Mouse (Mus musculus) thymus, postnatal 36 days (tissue): ENCODE data around the gene Apc2.

Experiments used
- DNase-seq, 2 experiments: peaks; one replicate each; pipeline ENCODE4 v3.0.0; 2022; ENCODE audit warnings: mixed read lengths in 2 of 2

Apc2 gene

DNA sequence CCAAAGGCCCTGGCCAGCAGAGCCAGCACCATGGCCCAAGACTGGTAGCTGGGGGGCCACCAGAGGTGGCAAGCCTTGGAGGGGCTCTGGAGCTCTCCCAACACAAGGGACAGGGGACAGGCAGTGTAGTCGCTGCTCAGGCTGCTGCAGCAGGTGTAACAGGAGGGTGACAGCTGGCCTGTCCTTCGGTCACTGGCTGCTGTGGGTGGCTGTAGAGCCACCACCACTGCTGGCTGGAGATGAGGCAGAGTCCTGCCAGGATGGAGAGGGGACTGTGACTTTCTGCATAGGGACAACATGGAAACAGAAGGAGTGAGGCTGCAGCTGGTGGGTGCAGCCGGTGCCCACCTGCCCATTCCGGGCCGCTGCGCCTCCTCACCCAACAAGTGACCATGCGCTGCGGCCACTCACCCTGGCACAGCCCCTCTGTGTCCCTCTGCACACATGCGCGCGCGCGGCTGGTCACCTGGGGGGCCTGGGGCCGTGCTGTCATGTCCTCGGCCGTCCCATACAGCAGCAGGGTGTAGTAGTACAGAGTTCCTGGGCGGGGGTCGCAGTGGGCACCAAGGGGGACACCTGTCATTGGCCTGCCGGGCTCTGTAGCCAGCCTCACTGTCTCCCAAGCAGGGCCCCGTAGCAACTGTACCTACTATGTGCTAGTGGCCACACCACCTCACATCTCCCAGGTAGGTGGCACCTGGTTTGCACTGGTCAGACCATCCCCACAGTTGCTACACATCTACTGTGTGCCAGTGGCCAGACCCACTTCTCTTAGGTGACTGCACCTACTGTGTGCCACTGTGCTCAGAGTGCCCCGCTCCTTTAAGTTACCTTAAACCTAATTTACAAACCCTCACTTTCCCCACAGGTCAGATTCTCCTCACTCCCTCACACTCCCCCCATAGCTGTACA, 26.1 kb downstream of the Apc2 start:
- DNase-seq: peak in 1 of 2 experiments; percentile 23

DNA sequence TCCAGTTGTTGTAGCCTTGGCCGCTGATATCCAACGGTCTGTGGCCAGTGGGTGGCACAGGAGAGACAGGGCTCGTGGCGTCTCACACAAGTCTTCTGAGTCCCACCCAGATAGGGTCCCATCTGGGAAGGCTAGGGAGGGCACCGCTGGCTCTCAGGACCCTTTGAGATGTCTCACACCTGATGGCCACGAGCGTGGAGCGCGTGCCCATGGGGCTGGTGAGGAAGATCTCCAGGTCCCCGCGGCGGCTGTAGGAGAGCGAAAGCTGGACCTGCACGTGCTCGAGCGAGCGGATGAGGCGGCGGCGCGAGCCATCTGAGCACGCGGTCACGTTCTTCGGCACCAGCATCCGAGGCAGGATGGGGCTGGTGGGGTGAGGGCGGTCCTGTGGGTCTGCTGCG, 27.0 kb downstream of the Apc2 start:
- peak in 1 of 2 experiments; percentile 47 for DNase-seq

DNA sequence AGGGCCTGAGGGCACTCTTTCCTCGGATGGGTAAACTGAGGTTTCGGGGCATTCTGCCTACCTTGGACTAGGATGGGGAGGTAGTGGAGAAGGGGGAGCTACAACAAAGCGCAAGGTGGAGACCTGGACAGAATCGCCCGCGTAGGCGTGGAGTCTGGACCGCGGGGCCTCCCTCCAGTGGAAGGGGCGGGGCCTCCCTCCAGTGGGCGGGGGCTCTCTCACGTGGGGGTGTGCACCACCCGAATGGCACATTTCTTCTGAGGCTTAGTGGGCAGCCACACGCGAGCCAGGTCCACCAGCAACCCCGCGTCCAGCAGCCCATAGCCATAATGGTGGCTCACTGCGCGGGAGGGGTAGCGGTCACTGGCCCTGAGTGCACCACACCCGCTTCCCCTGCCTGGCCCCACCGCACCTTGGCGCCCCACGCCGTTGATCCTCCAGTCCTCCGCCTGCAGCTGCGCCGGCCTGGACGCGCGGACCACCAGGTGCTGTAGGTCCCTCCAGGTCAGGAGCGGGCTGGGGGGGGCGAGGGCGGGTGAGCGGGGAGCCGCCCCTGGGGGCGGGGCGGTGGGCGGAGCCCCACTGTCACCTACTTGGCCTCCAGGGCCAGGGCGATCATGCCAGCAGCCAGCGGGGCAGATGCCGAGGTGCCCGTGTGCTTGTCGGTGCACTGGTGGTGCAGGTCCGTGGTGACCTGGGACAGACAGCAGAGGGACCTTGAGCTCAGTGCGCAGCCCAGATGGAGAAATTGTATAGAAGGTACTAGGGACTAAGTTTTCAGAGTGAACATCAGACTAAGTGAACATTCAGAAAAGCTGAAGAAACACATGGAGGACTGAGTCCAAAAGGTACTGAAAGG, 27.7 kb downstream of the Apc2 start:
- DNase-seq: peak; percentile 58 to 68

DNA sequence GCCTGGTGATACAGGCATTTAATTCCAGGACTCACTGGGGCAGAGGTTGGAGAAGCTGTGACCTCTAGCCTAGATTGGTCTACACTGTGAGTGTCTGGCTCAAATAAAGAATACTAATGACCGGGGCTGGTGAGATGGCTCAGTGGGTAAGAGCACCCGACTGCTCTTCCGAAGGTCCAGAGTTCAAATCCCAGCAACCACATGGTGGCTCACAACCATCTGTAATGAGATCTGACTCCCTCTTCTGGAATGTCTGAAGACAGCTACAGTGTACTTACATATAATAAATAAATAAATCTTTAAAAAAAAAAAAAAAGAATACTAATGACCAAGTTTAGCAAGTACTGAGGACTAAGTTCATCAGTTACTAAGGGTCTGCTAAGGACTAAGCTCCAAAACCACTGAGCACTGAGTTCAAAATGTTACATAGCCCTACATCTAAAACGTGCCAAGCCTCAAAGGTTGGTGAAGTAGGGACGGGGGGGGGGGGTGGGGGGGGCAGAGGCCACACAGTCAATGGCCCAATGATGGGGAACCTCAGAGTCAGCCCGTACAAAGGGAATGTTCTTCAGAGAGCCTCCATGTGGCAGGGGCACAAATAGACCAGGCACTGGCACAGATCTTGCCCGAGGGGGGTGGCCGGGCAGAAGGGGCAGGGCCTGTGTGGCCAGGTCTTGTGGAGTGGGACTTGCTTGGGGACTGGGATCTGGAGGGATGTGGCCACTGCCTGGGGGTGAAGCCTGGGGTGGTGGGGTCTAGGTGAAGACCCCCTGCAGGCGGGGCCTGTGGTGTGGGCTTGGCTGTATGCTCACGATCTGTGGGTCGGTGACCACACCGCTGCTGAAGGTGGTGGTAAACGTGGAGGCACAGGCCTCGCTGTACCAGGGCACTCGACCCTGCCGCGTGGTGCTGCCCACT, 28.6 kb downstream of the Apc2 start:
- no peak for DNase-seq

DNA sequence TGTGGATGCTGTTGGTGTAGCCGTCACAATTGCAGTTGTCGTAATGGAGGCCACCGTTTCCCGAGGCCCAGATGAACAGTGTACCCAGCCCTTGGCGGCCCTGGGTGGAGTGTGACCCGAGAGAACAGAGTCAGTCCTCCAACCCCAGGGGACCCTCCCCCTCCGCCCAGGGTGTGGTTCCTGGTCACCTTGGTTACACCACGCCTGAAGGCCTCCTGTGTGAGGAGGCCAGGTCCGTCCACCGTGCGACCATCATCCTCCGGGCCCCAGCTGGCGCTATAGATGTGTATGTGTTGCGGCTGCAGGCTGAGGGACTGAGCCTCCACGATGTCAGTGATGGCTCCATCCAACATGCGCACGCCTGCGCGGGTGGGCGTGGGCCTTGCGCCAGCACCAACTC, 29.3 kb downstream of the Apc2 start:
- peak in 1 of 2 experiments; percentile 19 for DNase-seq

DNA sequence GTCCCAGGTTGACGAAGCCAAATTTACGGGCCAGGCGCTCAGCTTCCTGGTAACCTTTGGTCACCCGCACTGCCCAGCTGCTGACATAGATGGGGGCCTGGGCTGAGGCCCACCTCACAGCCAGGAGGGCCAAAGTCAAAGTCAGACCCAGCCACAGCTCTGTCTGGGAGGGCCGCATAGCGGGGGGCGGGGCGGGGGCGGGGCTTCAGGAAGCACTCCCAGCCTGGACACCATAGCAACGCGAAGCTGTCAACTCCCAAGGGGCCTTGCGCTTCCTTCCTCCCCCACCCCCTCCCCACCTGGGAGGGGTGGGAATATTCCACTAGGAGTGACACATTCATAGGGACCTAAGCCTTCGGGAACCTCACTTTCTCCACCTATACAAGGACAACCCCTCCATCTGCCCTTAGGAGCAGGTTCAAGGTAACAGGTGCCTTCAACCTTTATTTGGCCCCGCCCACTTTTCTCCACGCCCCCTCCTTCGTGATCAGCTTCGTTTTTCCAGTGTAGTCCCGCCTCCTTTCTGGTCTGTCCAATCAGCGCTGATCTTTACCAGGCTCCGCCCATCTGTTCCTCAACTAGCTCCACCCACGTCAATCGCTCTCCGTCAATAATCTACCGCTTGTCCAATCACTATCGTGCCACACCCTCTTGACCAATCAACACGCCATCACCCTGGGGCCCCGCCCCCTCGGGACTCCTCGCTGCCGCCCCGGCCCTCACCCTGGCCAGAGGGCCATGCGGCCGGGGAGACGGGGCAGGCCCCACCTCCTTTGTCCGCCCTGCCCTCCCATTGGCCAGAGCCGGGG, 33.7 kb downstream of the Apc2 start, which contains the start of the genes Pcsk4 and Reep6:
Gene Pcsk4 (minus strand): TSS at position 226 of the 809 bp plus-strand sequence.
Gene Reep6 (plus strand): TSS at position 681 of the 809 bp plus-strand sequence.
- DNase-seq: peak; percentile 63 to 77

DNA sequence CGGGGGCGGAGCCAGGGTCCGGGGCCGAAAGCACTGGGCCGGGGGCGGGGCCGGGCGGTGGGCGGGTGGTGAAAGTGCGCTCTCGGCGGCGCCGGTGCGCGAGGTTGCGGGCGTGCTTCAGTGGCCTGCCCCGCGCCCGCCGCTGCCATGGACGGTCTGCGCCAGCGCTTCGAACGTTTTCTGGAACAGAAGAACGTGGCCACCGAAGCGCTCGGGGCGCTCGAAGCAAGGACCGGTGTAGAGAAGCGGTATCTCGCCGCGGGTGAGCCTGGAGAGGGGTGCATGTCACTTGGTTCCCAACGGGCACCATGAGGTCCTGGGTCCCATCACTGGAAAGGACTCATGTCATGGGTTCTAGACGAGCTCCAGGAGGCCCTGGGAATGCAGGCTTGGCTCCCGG, 34.3 kb downstream of the Apc2 start:
- no peak for DNase-seq

DNA sequence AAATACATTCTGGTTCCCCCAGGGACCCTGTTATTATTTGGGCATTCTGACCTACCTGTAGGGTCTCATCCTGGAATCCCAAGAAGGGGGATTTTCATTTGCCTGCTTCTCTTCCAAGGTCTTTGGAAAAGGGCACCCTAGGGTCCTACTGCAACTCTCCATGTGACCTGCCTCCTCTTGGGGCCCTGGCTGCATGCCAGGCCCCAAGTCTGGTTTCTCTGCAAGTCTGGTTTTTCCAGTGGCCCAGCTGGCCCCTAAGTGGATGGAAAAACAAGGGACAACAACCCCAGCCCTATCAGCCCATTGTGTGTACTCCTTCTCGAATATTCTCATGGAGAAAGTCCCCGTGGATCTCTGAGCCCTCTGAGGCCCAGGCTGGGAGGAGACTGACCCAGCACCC, 35.1 kb downstream of the Apc2 start:
- DNase-seq: no peak

DNA sequence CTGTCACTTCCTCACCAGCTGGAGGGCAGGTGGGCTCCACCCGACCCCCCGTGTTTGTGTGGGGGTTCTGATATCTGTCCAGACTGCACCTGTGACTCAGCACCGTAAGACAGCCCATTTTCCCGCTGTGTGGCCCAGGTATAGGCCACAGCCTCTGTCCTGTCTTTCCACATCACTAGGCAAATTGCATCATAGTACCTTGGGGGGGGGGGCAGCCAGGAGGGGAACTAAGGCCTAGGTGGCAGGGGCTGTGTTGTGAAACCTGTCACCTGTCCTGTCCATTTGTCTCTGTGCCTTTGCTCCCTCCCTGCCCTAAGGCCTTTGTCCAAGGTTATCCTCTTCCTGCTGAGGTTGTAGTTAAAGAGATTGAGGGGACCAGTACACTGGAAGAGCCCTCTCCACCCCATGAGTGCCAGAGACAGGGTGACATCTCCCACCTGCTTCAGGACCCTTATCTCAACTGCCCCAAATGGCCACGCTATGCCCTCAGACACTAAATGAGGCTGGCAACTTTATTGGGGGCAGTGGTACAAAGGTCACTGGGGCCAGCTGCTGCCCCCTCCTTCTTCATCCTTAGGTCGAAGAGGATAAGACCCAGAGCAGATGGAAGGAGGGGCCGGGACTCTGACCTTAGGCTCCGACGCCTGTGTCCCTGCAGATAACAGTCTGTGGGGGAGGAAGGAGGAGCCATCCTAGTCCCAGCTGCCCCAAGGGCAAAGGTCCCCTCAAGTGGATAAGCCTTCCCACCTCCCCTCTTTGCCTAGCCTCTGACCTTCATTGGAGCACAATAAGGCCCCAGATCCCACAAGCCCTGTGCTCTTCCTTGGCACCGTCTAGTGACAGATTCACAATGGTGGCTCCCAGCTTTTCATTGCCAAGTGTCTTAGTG, 36.1 kb downstream of the Apc2 start:
- no peak for DNase-seq

DNA sequence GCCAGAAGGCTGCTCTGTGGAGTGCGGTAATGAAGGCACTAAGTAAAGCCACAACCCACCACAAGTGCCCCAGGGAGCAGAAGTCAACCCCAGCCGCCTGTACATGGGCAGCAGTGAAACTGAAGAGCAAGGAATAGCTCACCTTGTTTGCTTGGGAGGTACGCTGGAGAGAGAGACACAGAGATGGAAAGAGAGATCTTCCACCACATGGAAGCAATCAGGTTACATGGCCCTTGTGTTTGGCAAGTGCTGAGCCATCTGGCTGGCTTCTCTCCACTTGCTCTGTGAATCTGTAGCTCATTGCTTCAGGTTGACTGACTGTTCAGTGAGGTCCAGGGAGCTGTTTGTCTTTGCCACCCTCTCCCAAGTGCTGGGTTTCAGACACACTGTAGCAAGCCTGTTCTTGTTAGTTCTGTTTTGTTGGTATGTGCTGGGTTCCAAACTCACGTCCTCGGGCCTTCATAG, 36.8 kb downstream of the Apc2 start:
- no peak for DNase-seq

DNA sequence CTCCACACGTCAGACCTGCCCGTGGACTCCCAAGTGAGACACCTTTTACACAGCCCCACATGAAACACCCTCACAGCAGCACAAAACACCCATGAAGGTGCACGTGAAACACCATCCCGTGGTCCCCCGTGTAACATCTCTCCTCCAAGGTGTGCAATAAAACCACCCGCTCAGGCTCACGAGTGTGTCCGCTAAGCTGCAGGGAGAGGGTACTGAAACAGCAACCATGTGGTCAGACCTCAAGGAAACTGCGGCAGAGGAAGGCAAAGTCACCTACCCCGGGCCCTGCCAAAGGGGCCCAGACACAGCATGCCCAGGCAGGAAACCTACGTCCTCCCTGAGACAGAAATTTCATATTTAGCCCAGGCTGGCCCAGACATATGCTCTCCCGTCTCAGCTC, 40.5 kb downstream of the Apc2 start:
- DNase-seq: no peak

DNA sequence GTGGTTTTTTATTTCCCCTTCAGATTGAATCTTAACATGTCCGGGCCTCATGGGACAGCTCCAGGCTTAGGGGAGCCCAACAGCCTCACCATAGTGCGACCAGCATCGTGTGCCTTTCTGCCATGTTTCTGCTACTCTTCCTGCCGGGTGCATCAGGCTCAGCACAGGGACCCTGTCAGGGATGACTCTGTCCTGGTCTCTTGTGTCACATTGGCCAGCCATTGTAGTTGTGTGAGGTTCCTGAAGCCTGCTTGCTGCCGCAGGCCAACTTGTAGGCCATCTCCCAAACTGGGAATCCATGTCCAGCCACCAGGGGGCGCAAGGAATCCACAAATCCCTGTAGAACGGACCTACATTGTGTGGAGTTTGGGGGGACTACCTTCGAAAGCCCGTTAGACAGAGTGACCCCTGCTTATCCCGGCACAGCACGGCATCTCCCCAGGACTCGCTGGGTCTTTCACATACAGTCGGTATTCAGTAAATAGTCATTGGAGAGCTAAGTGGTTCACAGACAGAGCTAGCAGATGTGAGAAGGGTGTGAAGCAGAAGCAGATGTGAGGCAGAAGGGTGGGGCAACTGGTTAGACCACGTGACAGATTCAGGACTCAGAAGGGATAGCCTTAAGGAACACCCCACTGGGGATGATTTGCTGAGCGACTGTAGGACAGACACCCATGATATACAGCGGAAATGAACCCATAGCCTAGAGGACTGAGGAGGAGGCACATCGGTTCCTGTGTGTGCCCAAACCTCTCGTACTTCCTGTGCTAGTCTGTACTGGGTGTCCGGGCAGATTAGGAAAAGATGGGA, 44.4 kb downstream of the Apc2 start:
- peak; percentile 74 to 79 for DNase-seq

DNA sequence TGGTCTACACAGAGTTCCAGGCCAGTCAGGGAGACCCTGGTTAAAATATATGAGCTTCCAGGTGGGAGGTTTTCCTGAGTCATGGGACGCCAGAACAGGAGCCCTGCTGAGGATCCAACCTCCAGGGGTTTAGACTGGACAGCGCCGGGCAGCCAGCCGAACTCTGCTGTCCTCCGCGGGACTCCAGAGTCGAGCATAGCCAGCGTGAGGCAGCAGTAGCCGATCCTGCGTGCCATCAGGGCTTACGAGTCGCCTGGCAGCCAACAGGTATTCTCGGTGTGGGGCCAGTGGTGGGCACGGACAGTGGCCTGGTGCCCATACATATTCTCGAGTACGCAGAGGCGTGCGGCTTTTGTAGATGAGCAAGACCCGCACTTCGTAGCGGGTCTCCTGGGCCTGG, 45.2 kb downstream of the Apc2 start:
- DNase-seq: no peak

DNA sequence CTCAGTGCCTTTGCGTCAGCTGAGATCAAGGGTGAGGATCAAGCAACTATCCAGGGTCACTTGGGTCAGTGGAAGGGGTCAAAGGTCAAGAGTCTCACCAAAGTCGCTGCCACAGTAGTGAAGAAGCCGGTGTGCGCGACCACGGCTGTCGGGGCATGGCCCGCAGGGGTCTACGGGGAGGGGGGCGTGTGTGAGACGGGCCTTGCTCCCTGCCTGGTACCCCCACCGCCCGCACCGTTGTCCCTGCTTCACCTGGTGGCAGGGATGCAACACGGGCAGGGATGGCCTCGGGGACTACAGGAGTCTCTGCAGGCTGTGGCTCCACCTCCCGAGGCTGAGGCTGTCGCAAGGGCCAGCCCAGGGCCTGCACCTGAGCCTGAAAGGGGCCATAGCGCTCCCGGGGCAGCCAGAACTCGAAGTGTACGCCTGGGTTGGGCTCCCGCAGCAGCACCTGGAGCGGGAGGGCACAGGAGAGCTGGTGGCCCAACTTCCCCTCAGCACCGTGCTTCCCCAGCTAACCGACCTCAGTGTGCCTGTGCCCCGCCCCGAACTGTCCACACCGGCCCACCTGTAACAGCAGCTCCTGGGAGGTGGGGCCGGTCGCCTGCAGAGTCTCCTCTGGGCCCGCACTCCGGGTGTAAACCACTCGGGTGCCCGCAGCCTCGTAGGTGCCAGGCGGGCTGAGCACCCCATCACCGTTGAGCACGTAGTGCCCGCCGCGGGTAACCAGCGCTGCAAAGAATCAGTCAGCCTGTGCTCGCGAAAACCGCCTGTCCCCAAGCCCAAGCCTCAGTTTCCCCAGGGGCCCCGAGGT, 45.9 kb downstream of the Apc2 start:
- DNase-seq: peak in 1 of 2 experiments; percentile 17

DNA sequence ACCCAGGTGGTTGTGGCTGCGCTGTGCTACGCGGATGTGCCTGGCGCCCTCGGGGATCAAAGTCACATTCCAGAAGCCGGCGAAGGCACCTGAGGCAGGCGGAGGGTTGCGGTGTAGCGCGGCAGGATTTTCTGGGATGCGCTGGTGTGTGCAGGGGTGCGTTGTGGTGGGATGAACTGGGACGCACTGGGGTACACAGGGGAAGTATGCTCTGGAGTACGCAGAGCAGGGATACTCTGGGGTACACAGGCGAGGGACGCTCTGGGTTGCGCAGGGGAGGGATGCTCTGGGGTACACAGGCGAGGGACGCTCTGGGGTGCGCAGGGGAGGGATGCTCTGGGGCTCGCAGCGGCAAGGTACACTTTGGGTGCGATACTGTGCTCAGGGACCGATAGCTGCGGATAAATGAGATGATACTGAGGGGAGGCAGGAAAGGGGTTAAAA, 46.5 kb downstream of the Apc2 start:
- DNase-seq: no peak

DNA sequence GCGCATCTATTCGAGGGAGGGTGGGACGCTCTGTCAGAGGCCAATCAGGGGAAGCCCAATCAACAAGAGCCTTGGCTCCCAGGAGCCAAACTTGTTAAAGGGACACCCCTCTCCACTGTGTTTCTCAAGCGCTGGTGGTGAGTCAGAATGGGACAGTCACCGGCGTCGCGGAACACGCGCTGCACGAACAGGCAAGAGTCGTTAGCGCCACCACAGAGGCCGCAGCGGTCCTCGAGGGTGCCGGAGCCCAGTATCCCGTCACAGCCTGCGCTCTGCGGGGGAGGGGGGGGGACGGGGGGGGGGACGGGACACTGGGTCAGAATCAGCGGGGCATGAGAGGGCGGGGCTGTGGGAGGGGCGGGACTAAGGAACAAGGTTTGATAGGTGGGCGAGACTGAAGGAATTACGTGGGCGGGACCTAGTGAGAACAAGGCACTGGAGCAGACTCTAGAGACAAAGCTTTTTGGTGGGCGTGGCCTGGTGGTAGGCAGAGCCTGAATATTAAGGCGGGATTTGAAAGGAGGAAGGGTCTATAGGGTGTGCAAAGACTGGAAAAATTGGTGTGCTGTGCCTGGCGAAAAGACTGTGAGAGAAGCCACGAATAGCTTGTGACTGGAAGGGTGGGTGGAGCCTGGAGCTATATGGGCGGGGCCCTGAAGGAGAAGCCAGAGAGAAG, 47.1 kb downstream of the Apc2 start:
- peak in 1 of 2 experiments; percentile 31 for DNase-seq

DNA sequence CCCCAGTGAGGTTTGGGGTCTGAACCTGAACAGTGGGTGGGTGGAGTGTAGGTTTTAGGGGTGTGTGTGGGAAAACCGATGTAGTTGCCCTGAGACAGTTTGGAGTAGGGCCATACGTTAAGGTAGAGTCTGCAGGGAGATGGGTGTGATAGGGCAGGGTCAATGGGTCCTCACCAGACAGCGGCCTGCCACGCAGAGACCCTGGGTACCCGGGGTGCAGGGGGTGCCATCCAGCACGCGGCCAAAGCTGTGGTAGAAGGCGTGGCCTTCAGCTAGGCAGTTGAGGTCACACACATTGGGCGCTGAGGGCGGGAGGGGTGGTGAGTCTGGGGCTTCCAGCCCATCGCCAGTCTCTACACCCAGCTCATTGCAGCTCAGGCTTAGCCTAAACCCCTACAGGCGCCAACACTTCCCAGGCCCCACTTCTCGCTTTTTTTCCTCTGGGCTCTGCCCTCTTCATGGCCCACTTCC, 47.7 kb downstream of the Apc2 start:
- no peak for DNase-seq
